Mouse (Mus musculus): ENCODE measurements around the gene Il17rd.

Il17rd gene

DNA sequence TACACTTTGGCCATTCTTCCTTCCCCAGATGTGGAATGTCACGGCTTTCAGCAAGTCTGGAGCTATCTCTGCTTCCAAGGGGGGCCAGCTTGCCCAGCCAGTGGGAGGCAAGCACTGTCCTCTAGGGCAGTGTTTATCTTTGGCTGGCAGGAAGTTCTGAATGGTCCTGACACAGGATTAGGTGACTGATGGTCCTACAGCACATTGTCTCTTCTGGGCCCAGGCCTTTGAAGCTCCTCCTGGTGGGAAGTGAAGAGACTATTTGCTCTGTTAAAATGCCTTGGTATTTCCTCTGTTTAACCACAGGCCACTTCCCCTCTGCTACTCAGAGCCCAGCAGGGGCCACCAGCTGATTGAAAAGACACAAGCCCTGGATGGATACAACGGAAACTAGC is 6.2 kb downstream of the Il17rd start:
- peak; percentile 55 for DNase-seq (ENCODE audit: inconsistent ontology term)

DNA sequence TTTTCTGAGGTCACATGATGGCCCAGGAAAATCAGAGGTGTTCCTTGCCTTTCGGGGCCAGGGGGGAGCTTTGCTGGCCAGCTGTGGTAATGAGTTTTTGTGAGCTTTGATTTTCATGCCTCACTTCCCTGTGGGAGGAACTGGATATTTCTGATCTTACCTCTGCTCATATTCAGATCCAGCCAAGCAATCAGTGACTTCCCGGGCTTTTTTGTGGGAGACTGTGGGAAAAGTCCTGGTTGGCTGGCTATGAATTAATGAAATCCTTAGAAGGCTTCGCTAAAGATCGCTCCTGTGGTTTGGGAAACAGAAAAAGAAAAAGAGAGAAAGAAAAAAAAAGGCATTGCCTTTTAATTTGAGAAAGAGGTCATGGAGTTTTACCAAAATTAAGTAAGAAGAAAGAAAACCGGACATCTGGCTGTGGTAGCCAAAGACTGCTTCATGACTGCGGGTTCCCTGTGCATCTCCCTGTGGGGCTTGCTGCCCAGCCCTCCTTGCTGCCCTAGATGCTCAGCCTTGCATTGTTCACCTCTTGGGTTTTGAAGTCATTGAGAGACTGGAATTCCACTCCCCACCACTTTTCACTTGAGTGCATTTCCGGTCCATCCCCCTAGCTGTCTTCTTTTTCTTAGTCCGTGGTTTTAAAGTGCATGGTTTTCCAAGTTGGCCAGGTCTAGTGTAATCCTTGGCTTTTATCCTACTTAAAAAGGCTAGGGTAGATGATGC is 9.7 kb downstream of the Il17rd start:
- DNase-seq (ENCODE audit: inconsistent ontology term) = peak; percentile 65

DNA sequence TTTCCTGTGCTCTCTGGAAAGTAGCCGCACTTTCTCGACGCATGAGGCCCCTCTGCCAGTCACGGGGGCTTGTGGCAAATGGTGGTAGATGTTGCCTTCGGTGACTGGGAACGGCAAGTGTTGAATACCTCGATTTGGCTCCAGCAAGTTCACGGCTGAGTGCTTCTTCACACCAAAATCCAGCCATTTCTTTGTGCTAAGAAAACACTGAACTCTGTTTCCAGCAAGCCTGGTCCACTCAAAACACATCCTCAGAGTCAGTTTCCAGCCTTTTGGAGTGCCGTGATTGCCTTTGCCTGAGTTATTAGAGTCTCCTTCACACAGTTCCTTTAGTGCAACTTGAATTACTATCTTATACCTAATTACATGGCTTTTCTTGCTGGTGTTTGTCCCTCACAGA is 11.3 kb downstream of the Il17rd start:
- no peak for DNase-seq (ENCODE audit: inconsistent ontology term)

DNA sequence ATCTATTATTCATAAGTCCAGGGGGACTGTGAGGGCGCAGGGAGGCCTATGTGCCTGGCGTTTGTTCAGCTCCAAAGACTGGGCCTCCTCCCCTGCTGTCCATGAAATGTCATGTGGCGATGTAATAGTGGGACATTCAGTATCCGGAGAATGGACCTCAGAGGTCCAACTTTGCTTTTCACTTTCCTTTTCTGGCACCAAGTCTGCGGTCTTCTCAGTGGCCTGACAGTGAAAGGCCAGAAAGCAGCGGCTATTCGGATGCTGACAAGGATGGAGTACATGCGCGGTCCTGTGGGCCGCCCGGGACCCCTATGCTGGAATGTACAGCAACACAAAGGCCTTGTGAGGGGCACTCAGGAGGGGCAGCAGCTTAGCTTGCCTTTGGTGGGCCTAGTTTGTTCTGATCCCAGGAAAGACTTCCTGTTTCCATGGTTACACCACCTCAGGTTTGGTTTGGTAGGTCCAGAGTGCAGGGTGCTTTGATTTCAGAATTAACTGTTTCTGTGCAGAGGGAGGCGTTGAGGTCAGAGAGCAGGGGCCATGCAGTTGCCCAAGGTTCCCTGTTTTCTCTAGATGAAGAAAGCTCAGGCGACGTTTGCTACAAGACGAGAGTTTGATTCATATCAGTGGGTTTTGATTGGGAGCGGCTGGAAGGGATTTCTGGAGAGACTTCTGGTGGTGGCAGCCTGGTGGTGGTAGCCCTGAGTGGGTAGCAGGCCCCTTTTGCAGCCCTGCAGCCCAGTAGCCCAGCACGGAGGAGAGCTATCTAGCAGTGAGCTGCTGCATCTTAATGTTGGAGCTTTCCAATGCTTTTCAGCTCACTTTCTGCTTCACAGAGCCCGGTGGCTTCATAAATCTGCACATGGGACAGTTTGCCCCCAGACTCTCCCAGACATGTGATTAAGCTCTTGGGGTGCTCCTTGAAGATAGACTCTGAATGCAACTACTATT is 12.1 kb downstream of the Il17rd start:
- no peak for DNase-seq (ENCODE audit: inconsistent ontology term)

DNA sequence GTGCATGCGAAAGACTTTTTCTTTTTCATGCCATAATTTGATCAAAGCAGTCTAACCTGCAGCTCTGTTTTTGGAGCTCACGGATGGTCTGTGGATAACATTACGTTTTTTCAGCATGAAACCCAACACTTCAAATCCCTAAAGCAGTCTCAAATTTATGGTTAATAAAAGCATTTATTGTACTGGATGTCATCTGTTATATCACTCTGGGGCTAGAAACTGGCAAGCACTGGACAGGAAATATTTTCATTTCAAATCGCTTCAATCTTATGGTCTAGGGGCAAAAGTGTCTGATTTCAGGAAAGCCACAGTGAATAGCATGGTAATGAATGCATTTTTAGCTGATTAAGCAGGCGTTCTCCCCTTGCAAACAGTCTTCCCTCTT is 12.8 kb downstream of the Il17rd start:
- no peak for DNase-seq (ENCODE audit: inconsistent ontology term)

DNA sequence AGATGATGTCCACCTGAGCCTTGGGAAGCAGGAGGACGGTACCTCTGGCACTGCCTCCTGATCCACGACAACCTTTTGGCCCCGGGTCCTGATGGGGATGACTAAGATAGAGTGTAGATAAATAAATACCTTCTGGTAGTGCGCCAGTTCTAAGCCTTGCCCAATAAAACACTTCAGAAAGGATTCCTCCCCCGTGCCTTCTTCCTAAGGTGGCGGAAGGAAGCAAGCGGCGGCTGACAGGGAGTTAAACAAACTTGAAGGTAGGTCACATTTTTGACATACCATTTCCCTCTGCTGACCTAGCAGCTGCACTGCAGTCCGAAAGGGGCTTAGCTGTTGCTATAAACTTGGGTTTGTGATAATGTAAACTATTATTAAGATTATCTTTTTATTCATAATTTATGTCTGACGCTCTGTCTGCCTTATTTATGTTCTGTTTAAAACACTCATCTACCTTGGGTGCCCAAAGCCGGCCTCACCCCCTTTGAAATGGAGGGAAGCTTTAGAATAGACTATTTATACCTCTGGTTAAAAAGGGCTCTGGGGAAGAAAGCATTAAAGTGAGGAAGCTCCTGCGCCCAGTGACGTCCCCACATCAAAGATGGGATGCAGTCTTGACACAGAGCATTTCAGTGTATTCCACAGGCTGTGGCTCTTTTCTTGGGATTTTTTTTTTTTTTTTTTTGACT is 19.9 kb downstream of the Il17rd start:
- no peak for DNase-seq (ENCODE audit: inconsistent ontology term)

DNA sequence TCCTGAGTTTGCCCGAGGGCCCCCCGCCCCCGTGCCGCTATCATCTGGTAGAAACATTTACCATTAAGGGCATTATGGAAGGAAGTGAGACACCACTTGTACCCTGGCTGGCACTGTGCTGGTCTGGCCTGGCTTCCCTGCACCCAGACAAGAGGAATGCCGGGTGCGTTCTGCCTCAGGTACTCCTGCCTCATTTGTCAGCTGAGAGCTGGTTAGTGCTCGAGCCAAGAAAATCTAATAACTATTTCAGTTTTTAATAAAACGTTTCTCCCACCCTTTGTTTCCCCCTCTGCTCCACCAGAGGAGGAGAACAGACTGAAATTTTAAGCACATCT is 20.4 kb downstream of the Il17rd start:
- DNase-seq (ENCODE audit: inconsistent ontology term) = no peak

DNA sequence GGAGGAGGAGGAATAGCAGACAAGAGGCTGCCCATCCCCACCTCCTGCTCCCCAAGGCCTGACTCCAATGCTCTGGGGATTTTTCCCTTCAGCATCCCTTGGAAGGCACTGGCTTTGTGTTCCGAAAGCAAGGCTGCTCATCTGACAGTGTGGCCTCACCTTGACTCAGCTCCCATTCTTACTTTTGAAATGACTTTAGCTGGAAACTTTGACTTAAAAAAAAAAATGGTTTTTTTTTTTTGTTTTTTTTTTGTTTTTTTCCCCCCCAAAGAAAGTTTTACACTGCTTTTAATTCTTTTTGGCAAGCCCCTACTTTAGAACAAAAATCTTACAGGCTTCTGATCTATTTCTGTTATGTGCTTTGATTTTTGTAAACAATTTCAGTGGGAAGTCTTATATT is 24.6 kb downstream of the Il17rd start:
- DNase-seq (ENCODE audit: inconsistent ontology term) = no peak

DNA sequence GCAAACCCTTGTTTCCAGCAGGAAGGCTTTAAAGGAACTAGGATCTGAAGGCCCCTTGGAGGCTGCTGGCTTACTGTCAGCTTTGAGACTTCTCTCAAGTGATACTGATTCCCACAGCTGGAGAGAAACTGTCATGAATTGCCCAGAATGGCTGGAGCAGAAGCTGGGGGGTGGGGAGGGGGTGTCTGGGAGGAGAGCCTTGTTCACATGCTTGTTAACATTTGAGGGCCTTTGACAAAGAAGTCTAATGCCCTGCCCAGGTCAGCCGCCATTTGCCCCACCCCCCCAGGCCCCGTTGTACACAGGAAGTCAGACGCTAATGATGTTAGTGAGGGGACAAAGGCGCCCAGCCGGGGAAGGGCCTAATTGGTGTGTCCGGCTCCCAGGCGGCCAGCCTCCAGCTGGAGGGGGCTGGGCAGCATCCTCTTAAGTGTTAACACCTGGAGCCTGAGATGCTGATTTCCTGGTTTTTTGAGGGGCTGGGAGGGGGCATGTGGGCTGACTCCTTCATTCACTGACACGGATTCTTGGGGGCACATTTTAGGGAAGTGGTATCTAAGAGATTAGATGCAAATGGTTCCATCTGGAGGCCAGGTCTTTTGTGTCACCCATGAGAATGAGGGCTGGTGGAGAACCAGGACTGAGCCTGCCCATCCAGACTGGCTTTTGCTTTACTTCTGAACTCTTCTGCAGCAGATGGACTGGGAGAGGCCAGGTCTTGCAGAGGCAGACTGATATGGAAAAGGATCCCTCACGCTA is 27.6 kb downstream of the Il17rd start:
- peak; percentile 79 for DNase-seq (ENCODE audit: inconsistent ontology term)

DNA sequence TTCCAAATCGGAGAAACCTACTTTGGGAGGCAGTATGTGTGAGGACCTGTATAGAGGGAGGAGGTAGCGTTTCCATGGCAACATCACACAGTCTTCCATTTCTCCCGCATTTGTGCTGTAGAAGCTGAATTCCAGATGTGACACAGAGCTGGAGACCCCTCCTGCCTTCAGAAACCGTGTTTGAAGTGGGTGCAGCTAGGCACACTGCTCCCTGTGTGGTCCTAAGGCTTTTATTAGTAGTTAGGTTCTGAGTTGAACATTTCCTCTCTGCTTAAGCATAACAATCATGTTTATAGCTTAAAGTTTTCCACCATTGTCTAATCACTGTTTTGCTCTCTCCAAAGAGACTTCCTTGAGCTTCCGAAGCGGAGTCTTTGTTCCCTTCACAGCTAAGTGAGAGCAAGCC is 29.1 kb downstream of the Il17rd start:
- no peak for DNase-seq (ENCODE audit: inconsistent ontology term)

DNA sequence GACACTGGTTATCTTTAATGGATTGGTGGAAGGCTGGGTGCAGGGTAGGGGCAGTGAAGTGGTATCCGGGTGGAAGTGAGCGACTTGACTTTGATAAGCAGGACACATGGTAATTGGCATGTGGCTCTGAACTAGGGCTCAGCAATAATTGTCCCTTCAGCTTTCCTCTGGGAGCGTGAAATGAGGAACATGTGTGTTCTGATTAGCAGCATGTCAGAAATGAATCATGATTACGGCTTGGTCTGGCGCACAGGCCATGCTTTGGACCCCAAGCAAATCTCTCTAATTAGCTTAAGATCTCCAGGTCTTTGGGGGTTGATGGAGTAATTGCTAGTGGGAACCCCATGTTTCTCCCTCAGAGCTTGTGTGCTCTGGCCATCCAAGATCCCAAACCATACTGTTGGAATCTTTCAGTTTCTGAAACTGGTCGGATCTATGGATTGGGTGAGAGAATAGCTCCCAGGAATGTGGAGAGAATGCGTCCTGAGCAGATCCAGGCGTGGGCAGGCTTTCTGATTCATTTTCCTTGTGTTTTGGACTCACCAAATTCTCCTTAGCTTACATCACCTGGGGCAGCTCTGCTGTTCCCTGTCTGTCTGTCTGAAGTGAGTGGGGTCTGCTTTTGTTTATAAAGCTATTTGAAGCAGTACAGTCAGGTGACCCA is 30.8 kb downstream of the Il17rd start:
- peak; percentile 88 for DNase-seq (ENCODE audit: inconsistent ontology term)

DNA sequence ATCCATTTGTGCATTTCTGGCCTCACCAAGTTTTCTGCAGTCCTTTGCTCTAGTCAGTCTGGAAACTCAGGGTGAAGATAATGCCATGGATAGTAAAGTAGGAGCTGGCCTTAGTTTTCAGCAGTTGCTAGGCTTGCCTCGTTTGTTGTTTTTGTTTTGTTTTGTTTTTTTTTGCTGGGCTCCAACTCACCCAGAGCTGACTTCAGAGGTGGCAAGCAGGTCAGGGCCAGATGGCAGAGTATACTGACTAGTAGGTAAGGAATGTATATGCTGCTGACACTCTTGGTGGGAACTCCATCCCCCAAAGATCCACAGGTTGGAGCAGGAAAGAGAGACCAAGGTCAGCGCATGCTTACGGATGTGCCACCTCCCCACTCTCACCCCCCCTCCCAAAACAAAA is 31.4 kb downstream of the Il17rd start:
- no peak for DNase-seq (ENCODE audit: inconsistent ontology term)

DNA sequence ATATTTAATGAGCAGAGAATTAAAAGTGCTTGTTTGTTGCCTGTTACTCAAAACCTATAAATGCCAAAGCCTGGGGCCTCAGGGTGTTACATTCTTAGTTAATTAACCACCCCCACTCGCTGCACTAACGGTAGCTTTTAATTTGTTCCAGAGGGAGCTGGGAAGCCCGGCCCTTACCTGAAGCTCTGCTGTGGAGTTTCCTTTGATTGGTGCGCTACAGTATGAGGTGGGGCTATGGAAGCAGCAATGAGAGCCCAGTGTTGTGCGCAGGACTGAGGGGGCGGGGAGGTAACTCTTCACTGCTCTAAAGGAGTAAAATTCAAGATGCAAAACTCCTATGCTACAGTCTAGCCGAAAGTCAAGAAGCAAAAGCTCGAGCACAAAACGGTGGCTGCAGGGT is 32.0 kb downstream of the Il17rd start:
- DNase-seq (ENCODE audit: inconsistent ontology term) = no peak

DNA sequence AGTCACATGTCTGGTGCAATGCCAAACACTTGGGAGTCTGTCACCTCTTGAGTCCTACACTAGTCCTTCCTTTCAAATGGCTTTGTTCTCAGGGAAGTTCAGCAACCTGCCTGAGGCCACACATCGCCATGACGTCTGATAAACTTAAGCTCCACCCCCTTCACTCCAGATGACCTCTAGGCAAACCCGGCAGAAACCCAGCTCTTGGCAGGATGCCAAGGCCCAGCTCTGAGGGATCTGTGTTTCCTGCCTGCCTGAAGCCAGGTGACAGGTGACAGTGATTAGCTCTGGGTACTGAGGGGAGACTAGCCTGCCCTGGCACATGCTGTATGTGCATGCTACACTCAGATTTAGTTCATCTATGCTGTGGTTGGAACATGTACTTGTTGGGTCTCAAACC is 33.2 kb downstream of the Il17rd start:
- no peak for DNase-seq (ENCODE audit: inconsistent ontology term)

DNA sequence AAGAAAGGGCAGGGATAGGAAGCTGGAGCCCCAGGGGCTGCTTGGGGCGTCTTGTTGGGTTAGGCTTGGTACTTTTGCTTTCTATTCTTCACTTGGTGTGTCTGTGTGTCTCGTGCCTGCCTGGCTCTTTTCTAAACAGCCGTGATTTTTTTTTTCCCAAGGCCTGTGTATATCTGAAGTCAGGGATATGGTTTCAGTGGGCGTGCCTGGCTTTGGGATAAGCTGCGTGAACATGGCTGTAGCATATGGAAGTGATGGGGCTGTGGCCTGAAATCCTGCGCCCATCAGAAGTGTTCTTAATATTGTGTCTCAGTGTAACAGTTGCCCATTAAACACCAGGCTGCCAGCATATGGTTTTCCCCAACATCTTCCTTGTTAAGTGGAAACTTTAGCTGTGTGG is 36.3 kb downstream of the Il17rd start:
- DNase-seq (ENCODE audit: inconsistent ontology term) = no peak

DNA sequence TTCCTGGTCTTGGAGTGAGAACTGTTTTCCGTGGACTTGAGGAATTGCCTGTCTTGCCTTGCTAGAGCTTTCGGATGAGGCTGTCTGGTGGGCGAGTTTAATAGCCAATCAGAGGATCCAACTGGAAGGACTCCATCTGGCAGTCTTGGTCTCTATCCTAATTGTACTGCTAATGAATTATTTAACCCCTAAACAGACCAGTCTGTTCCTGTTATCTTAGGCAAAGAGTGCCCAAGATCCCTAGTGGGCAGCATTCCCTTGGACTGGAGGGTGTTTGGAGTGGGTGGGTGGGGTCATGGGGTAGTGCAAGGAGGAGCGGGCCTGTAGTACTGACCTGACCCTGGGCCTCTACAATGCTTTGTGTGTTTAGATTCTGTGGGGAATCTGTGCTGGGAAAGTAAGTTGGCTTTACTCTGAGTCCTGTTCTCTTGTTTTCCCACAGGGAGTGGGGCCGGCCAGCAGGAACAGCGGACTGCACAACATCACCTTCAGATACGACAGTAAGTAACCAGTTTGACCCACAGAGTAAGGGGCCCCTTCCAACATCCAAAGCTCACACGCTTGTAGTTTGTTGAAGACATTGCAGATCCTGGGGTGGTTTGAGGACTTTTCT is 37.3 kb downstream of the Il17rd start:
- DNase-seq (ENCODE audit: inconsistent ontology term) = peak; percentile 36

DNA sequence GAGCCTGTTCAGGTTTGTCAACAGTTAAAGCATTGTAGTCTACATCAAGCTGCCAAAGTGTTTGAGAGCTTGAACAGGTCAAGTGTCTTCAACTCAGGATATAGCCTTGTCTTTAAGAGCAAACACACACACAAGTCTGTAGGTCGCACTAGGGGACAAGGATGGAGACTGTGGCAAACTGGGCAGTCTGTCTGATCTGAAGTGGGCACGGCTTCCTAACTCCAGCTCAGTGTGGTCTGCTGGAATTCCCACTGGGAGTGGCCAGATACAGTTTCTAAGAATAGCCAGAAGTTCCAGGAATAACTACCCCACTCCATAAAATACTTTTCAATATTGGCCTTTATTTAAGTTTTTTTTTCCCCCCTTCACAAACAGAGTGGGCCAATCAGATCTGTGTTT is 37.8 kb downstream of the Il17rd start:
- DNase-seq (ENCODE audit: inconsistent ontology term) = no peak

DNA sequence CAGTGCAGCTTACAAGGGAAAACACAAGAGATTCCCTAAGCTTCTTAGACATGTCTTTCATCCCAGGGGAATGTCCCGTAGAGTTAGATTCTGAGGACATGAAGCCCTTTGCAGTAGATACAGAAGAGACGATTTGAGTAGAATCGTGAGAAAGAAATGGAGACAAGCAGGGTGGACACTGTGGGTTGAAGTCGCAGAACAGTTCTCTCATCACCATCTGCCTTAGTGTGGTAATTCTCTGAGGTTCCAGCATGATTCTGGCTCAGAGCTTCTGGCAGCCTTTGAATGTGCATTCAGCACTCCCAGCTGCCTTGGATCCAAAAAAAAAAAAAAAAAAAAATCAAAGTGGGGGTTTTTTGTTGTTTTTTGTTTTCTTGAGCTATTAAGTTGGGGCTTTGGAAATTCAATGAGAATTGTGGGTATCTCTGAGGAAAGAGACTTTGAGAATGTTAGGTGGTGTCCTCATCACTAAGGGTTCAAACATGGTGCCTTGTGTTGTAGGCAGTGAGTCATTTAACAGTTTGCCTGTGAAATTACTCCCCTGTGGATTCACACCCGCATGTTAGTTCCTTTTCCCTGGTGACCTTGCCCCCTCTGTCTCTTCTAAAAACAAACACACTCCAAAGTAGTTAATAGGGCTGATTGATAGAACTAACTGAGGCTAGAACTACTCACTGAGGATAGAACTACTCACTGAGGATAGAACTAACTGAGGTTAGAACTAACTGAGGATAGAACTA is 43.0 kb downstream of the Il17rd start:
- DNase-seq (ENCODE audit: inconsistent ontology term) = no peak

DNA sequence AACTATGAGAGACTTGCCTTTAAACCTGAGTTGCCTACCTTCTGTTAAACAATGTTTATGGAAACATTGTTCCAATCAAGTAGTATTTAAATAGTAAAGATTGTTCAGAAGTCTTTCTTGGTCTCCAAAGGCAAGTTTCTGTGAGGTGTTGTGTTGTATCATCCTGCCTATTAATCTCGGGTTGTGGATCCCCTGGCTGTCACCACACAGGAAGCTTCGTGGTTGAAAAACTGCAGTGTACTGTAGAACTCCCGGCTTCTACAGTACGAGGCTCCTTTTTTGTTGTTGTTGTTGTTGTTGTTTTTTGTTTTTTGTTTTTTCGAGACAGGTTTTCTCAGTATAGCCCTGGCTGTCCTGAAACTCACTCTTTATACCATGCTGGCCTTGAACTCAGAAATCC is 46.7 kb downstream of the Il17rd start:
- no peak for DNase-seq (ENCODE audit: inconsistent ontology term)

DNA sequence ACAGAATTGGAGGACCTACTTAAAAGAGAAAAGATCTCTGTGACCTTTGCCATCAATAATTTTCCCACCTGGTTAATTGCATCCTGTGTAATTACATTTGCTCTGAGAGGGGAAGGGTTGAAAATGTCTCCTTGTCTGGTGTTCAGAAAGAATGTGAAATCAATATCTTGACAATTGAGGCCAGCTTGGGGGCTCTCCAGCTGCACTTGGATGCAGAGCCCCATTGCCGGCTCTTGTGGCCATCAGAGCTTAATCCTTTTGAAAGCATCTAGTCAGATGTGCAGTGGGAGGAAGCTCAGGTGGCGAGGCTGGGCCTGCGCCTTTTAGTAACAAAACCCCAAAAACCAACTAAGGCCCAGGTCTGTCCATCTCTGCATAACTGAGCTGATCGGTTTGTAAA is 47.3 kb downstream of the Il17rd start:
- DNase-seq (ENCODE audit: inconsistent ontology term) = no peak
